Mouse (Mus musculus) liver, adult 2 months (tissue): ENCODE data around the gene Usp4. TPM values are rescaled to one million over a fixed set of nuclear protein-coding genes. Genes with fewer than 3 reads are reported as not detected.

Source experiments
- DNase-seq: peaks from one replicate; pipeline ENCODE4 v3.0.0-alpha.2; 2011; ENCODE audit warnings: low read depth, low spot score; ENCODE audit errors: extremely low read depth
- H3K27ac ChIP-seq: fragments of 200-500 bp; replicated peaks from 2 replicates; pipeline ENCODE4 v1.5.1; 2012; ENCODE audit warnings: low read depth, mild to moderate bottlenecking, control low read depth, inconsistent platforms, low read length; ENCODE audit not compliant: insufficient read depth
- H3K27me3 ChIP-seq: fragments of 200-500 bp; 2 replicates; pipeline ENCODE4 v1.6.1; 2012; ENCODE audit warnings: mild to moderate bottlenecking, moderate library complexity, low read length, inconsistent platforms; ENCODE audit not compliant: control insufficient read depth, insufficient read depth
- H3K36me3 ChIP-seq: fragments of 200-500 bp; 2 replicates; pipeline ENCODE4 v1.6.1; 2012; ENCODE audit warnings: low read length, inconsistent platforms; ENCODE audit not compliant: control insufficient read depth, insufficient read depth
- H3K4me1 ChIP-seq: fragments of 200-500 bp; 2 replicates; pipeline ENCODE4 v1.6.1; 2011; ENCODE audit warnings: low read length; ENCODE audit not compliant: control insufficient read depth, insufficient read depth
- H3K4me3 ChIP-seq: fragments of 200-500 bp; 2 replicates; pipeline ENCODE4 v1.5.1; 2011; ENCODE audit warnings: low read depth, mild to moderate bottlenecking, control low read depth, low read length, moderate library complexity; ENCODE audit not compliant: insufficient read depth
- H3K79me2 ChIP-seq: fragments of 200-500 bp; 2 replicates; pipeline ENCODE4 v1.6.1; 2012; ENCODE audit warnings: inconsistent platforms, mild to moderate bottlenecking, low read length, moderate library complexity; ENCODE audit not compliant: control insufficient read depth, insufficient read depth
- H3K9ac ChIP-seq: fragments of 200-500 bp; 2 replicates; pipeline ENCODE4 v1.6.1; 2012; ENCODE audit warnings: low read depth, mild to moderate bottlenecking, control low read depth, inconsistent platforms, low read length
- CTCF ChIP-seq: fragments of 200-500 bp; IDR thresholded peaks from 2 replicates; pipeline ENCODE4 v1.5.1; 2011; ENCODE audit warnings: low read depth, low read length, control low read depth
- POLR2A ChIP-seq: fragments of 200-500 bp; IDR thresholded peaks from 2 replicates; pipeline ENCODE4 v1.6.1; 2011; ENCODE audit warnings: low read length, control low read depth; ENCODE audit not compliant: insufficient read depth; ENCODE audit errors: extremely low read depth
- WGBS: fragments of 180-500 bp; shearing (Covaris S2); methylation state at CpG from one replicate; pipeline ENCODE4 v1.1.7; 2018; 5-methylcytosine and 5-hydroxymethylcytosine counted together
- polyA plus RNA-seq: library from polyadenylated mRNA; depleted of rRNA; stranded (reverse); fragments of >200 nt; gene quantifications from 2 replicates; pipeline ENCODE4 v1.2.3, GENCODE M21; 2012
- total RNA-seq: library from RNA; depleted of rRNA; stranded (reverse); fragments of >200 nt; gene quantifications from 2 replicates; pipeline ENCODE4 v1.2.3, GENCODE M21; 2014

Gene Usp4
- total and polyA plus RNA-seq, 2 experiments: 62.0 to 65.2 TPM

DNA sequence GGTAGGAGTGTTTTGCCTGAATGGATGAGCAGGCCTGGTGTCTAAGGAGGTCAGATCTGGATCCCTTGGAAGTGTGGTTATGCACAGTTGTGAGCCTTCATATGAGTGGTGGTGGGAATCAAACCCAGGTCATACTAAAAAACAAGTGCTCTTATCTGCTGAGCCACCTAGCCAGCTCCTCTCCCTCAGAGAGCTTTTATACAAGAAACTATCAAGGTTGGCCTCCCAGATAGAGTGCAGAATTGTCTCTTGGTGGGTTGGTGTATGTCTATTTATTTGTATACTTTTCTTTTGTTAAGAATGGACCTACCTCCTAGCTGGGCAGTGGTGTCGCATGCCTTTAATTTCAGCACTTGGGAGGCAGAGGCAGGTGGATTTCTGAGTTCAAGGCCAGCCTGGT lies 3.8 kb upstream of the Usp4 start:
- no peak overlapping the region for H3K4me3 ChIP-seq
- TF ChIP-seq POLR2A: no peak
- no peak for TF ChIP-seq CTCF
- DNase-seq: no peak
- H3K27ac ChIP-seq: peak overlapping the region; percentile 90
- H3K79me2 ChIP-seq: peaks cover 4% of the 10 kb centered on the region; the same call in 1 of the 2 replicates
- WGBS: 21% methylated on average over 1 of the region's 1 CpGs
- H3K27me3 ChIP-seq: no peaks in the 10 kb centered on the region
- peaks cover 24% of the 10 kb centered on the region for H3K4me1 ChIP-seq
- H3K9ac ChIP-seq: no peak overlapping the region
- peaks cover 10% of the 10 kb centered on the region for H3K36me3 ChIP-seq

DNA sequence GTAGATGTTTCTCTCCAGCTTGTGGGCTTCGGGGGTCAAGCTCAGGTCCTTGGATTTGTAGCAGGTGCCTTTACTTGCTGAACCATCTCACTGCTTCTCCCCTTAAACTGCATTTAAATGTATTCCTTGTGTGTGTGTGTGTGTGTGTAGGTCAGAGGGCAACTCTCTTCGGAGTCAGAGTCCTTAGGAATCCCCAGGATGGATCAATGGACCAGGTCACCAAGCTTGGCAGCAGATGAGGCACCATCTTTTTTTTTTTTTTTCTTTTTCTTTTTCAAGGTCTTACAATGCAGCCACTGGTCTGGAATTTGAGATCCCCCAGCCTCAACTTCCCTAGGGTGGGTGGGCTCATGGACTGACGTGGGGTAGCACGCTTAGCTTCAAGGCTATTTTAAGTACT lies 3.2 kb upstream of the Usp4 start:
- peak; percentile 92 for DNase-seq
- H3K4me3 ChIP-seq: no peak overlapping the region
- no peak overlapping the region for H3K9ac ChIP-seq
- 37% methylated on average over 4 of the region's 4 CpGs for WGBS
- peak overlapping the region; percentile 90 for H3K27ac ChIP-seq
- peaks cover 10% of the 10 kb centered on the region; the same call in 1 of the 2 replicates for H3K79me2 ChIP-seq
- H3K27me3 ChIP-seq: no peaks in the 10 kb centered on the region
- H3K4me1 ChIP-seq: peaks cover 24% of the 10 kb centered on the region
- peaks cover 10% of the 10 kb centered on the region for H3K36me3 ChIP-seq
- TF ChIP-seq POLR2A (no peak), CTCF (no peak)

DNA sequence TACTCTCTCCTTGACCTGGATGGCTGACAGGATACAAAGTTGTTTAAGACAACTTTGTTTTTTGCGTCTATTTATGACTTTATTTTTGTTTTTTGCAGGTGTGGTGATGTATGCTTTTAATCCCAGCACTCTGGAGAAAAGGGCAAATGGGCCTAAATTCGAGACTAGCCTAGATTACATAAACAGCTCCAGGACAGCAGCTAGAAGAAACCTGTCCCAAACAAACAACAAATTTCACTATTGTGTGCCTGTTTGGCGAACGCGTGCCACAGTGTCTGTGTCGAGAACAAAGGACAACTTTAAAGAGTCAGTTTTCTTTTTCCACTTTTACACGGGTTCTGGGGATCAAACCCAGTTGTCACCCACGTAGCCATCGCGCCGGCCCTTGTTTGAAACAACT lies 629 bp upstream of the Usp4 start:
- H3K27me3 ChIP-seq: no peaks in the 10 kb centered on the region
- H3K4me1 ChIP-seq: peaks cover 24% of the 10 kb centered on the region
- H3K27ac ChIP-seq: peak overlapping the region; percentile 87
- peaks cover 13% of the 10 kb centered on the region for H3K36me3 ChIP-seq
- 1% methylated on average over 11 of the region's 11 CpGs for WGBS
- TF ChIP-seq CTCF (no peak), POLR2A (no peak)
- peaks cover 15% of the 10 kb centered on the region; the same call in 1 of the 2 replicates for H3K79me2 ChIP-seq
- H3K9ac ChIP-seq: peak overlapping the region; percentile 77
- peak; percentile 74 for DNase-seq
- peak overlapping the region; percentile 98 for H3K4me3 ChIP-seq

DNA sequence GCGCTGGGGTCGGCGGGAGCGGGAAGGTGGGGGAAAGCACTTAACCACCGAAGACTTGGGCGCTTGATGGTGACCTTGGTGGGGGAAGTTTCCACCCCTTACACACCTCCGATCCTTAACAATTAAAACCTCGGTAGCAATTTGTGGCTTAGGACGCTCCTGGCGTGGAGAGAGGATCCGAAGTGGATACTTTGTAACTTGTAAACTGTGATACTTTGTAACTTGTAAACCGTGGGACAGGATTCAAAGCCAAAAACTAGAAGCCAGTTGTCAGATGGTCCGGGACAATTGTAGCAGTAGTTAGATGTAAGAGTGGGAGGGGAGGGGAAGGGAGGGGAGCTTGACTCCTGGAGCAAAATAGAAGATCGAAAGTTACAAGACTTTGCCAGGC lies 632 bp downstream of the Usp4 start:
- DNase-seq: peak; percentile 43
- Histone ChIP-seq H3K9ac (peak overlapping the region; percentile 99), H3K4me1 (peaks cover 19% of the 10 kb centered on the region), H3K27ac (peak overlapping the region; percentile 94), H3K4me3 (peak overlapping the region; percentile 98), H3K27me3 (no peaks in the 10 kb centered on the region), H3K36me3 (peaks cover 23% of the 10 kb centered on the region), H3K79me2 (peaks cover 21% of the 10 kb centered on the region)
- WGBS: under 1% methylated on average over 14 of the region's 14 CpGs
- TF ChIP-seq POLR2A (no peak), CTCF (no peak)

DNA sequence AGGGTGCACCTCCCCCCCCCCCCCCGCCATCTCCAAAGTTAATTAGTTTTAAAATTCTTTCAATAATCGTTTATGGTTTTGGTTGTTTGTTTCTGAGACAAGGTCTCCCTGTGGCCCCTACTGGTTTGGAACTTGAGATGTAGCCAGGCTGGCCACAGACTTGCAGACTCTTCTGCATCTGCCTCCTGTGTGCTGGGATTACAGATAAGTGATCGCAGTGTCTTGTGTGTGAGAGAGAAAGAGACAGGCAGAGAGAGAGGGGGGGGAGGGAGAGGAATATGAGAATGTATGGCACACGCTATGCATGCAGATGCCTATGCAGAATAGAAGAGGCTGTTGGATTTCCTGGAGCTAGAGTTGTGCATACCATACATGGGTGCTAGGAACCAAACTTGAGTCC lies 2.1 kb downstream of the Usp4 start:
- Histone ChIP-seq H3K9ac (no peak overlapping the region), H3K4me1 (peaks cover 8% of the 10 kb centered on the region), H3K79me2 (peaks cover 24% of the 10 kb centered on the region), H3K27me3 (no peaks in the 10 kb centered on the region), H3K27ac (no peak overlapping the region), H3K36me3 (peaks cover 34% of the 10 kb centered on the region), H3K4me3 (no peak overlapping the region)
- WGBS: 85% methylated on average over 4 of the region's 4 CpGs
- TF ChIP-seq POLR2A: no peak
- TF ChIP-seq CTCF: no peak
- DNase-seq: no peak

DNA sequence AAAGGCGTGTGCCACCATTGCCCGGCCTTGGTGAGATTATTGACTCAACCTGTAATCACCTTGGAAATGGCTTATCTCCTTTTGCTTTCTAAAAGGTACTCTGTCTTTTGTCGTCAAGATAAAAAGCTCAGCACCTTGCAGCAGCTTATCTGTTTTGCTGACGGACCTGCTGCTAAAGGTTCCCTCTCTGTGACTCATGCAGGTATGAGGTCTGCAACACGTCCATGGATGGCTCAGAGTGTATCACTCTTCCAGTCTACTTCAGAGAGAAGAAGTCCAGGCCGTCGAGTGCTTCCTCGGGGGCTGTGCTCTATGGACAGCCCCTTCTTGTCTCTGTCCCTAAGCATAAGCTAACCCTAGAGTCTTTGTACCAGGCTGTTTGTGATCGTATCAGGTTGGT lies 30.6 kb downstream of the Usp4 start:
- TF ChIP-seq CTCF: no peak
- no peak for TF ChIP-seq POLR2A
- Histone ChIP-seq H3K79me2 (no peaks in the 10 kb centered on the region; the same call in 1 of the 2 replicates), H3K9ac (no peak overlapping the region), H3K4me3 (no peak overlapping the region), H3K4me1 (peaks cover 20% of the 10 kb centered on the region), H3K27ac (peak overlapping the region; percentile 58), H3K36me3 (peaks cover 55% of the 10 kb centered on the region), H3K27me3 (no peaks in the 10 kb centered on the region)
- 52% methylated on average over 9 of the region's 9 CpGs for WGBS
- no peak for DNase-seq
